Mouse (Mus musculus) forebrain, embryonic 13.5 days (tissue): ENCODE measurements around the gene Mrpl20. TPM values are rescaled to one million over a fixed set of nuclear protein-coding genes. Genes with fewer than 3 reads are reported as not detected.
A peak's percentile ranks its signal among the peaks of the same experiment; 100 is the strongest.

ENCODE experiments used
- ATAC-seq: fragments of 200-750 bp; cut with Nextera tagmentation; 2 replicates; pipeline ENCODE4 v1.8.0; 2017
- H3K27ac ChIP-seq: fragments of 300-500 bp; sonication (generic); 2 replicates; pipeline ENCODE4 v1.5.1; 2015; ENCODE audit warnings: inconsistent platforms, mild to moderate bottlenecking, moderate library complexity
- H3K27me3 ChIP-seq: fragments of 300-500 bp; sonication (generic); 2 replicates; pipeline ENCODE4 v1.6.1; 2015; ENCODE audit warnings: mild to moderate bottlenecking, inconsistent platforms
- H3K36me3 ChIP-seq: fragments of 300-500 bp; sonication (generic); 2 replicates; pipeline ENCODE4 v1.6.1; 2015; ENCODE audit warnings: mild to moderate bottlenecking, inconsistent platforms; ENCODE audit not compliant: poor library complexity, severe bottlenecking
- H3K4me1 ChIP-seq: fragments of 300-500 bp; sonication (generic); 2 replicates; pipeline ENCODE4 v1.6.1; 2015; ENCODE audit warnings: inconsistent platforms
- H3K4me2 ChIP-seq: fragments of 300-500 bp; sonication (generic); 2 replicates; pipeline ENCODE4 v1.6.1; 2015; ENCODE audit warnings: inconsistent platforms, mild to moderate bottlenecking, moderate library complexity
- H3K4me3 ChIP-seq: fragments of 300-500 bp; sonication (generic); 2 replicates; pipeline ENCODE4 v1.5.1; 2015; ENCODE audit warnings: mild to moderate bottlenecking, inconsistent platforms
- H3K9ac ChIP-seq: fragments of 300-500 bp; sonication (generic); 2 replicates; pipeline ENCODE4 v1.6.1; 2015; ENCODE audit warnings: mild to moderate bottlenecking, inconsistent platforms
- H3K9me3 ChIP-seq: fragments of 300-500 bp; sonication (generic); replicated peaks from 2 replicates; pipeline ENCODE4 v1.6.1; 2016; ENCODE audit warnings: inconsistent platforms
- WGBS: fragments of 180-500 bp; shearing (Covaris S2); methylation state at CpG from one replicate; pipeline ENCODE4 v1.1.7; 2015; 5-methylcytosine and 5-hydroxymethylcytosine counted together
- polyA plus RNA-seq: library from polyadenylated mRNA; unstranded; fragments of >200 nt; fragmentation: Nextera tagmentation; extraction: Ambion mirVana; gene quantifications from 2 replicates; pipeline ENCODE4 v1.2.1, GENCODE M21; 2015

Mrpl20 gene
- polyA plus RNA-seq, 1 experiment from 2014 or later = 266 TPM

DNA sequence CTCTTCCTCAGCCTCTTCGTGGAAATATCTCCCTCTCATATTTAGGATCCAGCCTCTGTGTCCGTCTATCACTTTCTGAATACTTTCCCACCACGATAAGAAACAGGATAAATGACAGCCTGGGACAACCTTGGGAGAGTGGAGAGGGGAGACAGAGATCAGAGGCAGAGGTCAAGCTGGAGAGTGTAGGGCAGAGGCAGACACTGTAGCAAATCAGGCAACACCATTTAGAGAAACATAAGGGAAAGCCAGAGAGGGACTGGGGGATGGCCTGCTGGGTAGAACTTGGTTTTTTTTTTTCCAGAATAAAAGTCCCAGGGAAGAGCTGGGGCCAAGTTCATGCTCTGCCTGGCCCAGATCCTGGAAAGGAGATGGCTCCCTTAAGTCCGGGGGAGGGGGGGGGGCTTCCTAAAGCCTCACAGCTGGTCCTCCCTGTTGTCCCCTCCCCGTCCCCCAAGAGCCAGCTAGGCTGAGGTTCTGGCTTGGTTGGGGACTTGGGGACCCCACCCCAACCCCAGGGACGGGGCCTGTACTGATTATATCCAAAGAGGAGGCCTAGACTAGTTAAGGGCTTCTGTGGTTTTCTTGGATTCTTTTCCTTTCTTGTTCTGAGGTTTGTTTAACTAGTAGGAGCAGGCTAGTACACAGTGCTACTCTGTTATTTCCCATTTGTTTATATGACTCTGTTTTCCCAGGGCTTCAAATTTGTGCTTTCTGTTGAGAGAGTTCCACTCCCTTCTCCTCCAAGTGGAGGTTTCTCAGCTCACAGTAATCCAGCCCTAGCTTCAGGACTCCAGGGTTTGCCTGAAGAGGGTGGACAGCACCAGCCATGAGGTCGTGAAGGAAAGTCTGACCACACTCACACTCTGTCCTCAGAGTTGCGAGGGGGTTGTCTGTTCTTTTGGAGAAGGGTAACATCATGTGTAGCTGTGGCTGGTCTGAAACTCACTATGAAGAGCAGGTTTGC, 35.8 kb downstream of the Mrpl20 start:
- Histone ChIP-seq H3K4me3 (no peak overlapping the region), H3K27ac (no peak overlapping the region), H3K4me1 (peaks cover 30% of the 10 kb centered on the region), H3K36me3 (peaks cover under 1% of the 10 kb centered on the region; the same call in 1 of the 2 replicates), H3K9ac (no peak overlapping the region), H3K9me3 (no peaks in the 10 kb centered on the region), H3K4me2 (no peak overlapping the region), H3K27me3 (peaks cover 15% of the 10 kb centered on the region)
- 67% methylated on average over 8 of the region's 8 CpGs for WGBS
- ATAC-seq = no peak

DNA sequence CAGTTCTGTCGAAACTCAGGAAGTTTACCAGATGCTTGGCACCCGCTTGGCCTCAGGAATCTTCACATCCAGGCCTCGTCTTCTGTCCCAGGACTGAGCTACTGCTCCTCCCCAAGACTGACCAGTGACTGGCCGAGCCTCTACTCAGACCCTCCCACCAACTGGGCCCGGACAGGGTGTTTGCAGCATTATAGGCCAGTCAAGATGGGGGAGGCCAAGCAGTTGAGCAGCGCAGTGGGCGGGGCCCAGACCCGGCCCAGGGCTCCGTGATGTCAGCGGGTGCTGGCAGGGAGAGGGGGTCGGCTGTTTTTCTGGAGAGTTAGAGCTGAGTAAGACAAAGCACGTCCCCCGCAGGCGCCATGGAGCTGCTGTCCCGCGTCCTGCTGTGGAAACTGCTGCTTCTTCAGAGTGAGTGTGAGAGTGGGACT, 36.8 kb downstream of the Mrpl20 start, which contains the start of gene Mxra8:
Gene Mxra8, plus strand, starts transcription at position 198 of the 428 bp plus-strand sequence.
- peak within 1 kb of the TSS; percentile 36 for H3K4me3 ChIP-seq
- H3K27ac ChIP-seq = no peak within 1 kb of the TSS
- no peaks in the 10 kb centered on the region for H3K36me3 ChIP-seq
- 3% methylated on average over 16 of the region's 16 CpGs for WGBS
- H3K4me1 ChIP-seq = peaks cover 25% of the 10 kb centered on the region
- H3K9me3 ChIP-seq = no peaks in the 10 kb centered on the region
- H3K4me2 ChIP-seq = peak within 1 kb of the TSS; percentile 62
- peaks cover 15% of the 10 kb centered on the region for H3K27me3 ChIP-seq
- peak within 1 kb of the TSS; percentile 60 for H3K9ac ChIP-seq
- peak; percentile 72 for ATAC-seq

- ATAC-seq = peak; percentile 25; the same call in 1 of the 2 replicates
- Histone ChIP-seq H3K9ac (peak overlapping the region; percentile 60), H3K27me3 (peaks cover 15% of the 10 kb centered on the region), H3K4me2 (peak overlapping the region; percentile 62), H3K4me1 (peaks cover 25% of the 10 kb centered on the region), H3K36me3 (no peaks in the 10 kb centered on the region), H3K4me3 (peak overlapping the region; percentile 36), H3K9me3 (no peaks in the 10 kb centered on the region), H3K27ac (no peak overlapping the region)
- 12% methylated on average over 8 of the region's 8 CpGs for WGBS
Observed at GRCm38 (mm10) chr4:155840076-155841002, 37.7 kb downstream of the Mrpl20 start.

DNA sequence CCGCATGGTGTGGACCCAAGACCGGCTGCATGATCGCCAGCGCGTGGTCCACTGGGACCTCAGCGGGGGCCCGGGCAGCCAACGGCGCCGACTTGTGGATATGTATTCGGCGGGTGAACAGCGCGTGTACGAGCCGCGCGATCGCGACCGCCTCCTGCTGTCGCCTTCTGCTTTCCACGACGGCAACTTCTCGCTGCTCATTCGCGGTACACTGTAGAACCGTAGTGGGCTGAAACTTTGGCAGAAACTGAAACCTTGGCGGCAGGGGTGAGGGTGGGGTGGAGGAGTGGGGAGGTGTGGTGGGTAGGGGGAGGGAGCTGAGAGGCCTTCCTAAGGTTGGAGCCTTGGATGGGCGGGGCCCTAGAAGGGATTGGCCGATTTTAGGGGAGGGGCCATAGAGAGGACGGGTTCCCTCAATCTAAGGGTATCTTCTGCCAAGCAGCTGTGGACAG, 38.4 kb downstream of the Mrpl20 start:
- H3K4me1 ChIP-seq = peaks cover 25% of the 10 kb centered on the region
- H3K27me3 ChIP-seq = peaks cover 15% of the 10 kb centered on the region
- no peak overlapping the region for H3K27ac ChIP-seq
- peak overlapping the region; percentile 36 for H3K4me3 ChIP-seq
- peak; percentile 58 for ATAC-seq
- peak overlapping the region; percentile 54 for H3K9ac ChIP-seq
- under 1% methylated on average over 32 of the region's 32 CpGs for WGBS
- H3K36me3 ChIP-seq = no peaks in the 10 kb centered on the region
- H3K9me3 ChIP-seq = no peaks in the 10 kb centered on the region
- peak overlapping the region; percentile 62 for H3K4me2 ChIP-seq

GRCm38 (mm10) chr4:155841651-155842270, 39.1 kb downstream of the Mrpl20 start:
- 39% methylated on average over 38 of the region's 38 CpGs for WGBS
- H3K4me2 ChIP-seq = peak overlapping the region; percentile 62
- H3K4me1 ChIP-seq = peaks cover 30% of the 10 kb centered on the region
- H3K27ac ChIP-seq = no peak overlapping the region
- H3K27me3 ChIP-seq = peaks cover 15% of the 10 kb centered on the region
- H3K4me3 ChIP-seq = peak overlapping the region; percentile 36; the same call in 1 of the 2 replicates
- H3K9me3 ChIP-seq = no peaks in the 10 kb centered on the region
- no peak for ATAC-seq
- no peak overlapping the region for H3K9ac ChIP-seq
- no peaks in the 10 kb centered on the region for H3K36me3 ChIP-seq

DNA sequence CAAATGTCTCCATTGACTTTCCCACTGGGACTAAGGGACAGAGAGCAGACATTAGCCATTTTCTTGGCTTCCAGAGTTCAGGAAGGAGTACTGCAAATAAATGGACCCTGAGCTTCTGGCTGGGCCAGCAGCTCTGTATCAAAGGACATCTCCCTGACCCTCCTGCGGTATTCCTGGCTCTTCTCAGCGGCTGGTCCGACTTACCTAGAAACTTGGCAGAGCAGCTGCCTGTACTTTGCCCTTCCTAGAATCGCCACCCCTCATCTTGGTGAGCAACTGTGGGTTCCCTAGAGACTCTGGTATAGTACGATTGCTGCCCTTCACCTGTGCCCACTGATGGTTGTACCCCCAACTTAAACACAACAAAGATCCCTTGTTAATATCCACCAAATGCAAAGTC, 40.6 kb downstream of the Mrpl20 start:
- Histone ChIP-seq H3K9ac (no peak overlapping the region), H3K27me3 (peaks cover 15% of the 10 kb centered on the region), H3K4me2 (no peak overlapping the region), H3K4me3 (no peak overlapping the region), H3K27ac (no peak overlapping the region), H3K36me3 (no peaks in the 10 kb centered on the region), H3K9me3 (no peaks in the 10 kb centered on the region), H3K4me1 (peaks cover 37% of the 10 kb centered on the region)
- no peak for ATAC-seq
- WGBS = 93% methylated on average over 5 of the region's 5 CpGs

DNA sequence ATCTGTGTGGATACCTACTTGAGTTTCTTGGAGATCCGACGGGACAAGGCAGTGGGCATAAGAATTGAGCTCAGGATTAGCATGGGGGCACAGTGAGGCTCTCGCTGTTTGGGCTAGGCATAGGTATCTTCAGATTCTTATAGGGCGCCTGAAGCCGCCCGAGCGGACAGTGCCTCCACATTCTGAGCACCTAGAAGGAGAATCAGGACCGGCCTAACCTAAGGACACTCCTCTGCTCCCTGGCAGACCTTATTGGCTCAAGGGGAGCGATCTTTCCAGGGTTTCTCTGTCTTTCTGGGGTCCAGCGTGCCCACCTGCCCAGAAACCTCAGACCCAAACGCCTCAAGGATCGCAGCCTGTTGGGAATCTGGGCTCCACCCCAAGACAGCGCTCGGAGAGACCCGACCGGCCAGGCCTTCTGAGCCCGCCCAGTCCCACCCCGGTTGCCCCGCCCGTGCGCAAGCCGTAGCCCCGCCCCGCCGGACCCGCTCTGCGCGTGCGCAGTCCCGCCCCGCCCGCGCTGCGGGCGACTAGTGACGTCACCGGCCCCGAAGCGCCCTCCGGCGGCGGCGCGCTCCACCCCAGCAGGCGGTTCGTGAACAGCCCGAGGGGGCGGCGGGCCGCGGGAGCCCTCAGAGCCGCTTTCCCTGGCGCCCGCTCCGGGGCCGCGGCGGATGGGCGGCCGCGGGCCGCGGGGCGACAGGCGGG, 44.3 kb downstream of the Mrpl20 start, which contains the start of gene Dvl1:
Gene Dvl1, plus strand, starts transcription at position 532 of the 708 bp plus-strand sequence.
- H3K4me1 ChIP-seq = peaks cover 42% of the 10 kb centered on the region
- ATAC-seq = peak; percentile 90
- H3K27ac ChIP-seq = peak within 1 kb of the TSS; percentile 54
- peak within 1 kb of the TSS; percentile 94 for H3K9ac ChIP-seq
- peak within 1 kb of the TSS; percentile 93 for H3K4me3 ChIP-seq
- H3K27me3 ChIP-seq = 0 out of 2 replicates have a peak, but pooled peaks cover 3% of the 10 kb centered on the region
- 3% methylated on average over 48 of the region's 65 CpGs for WGBS
- H3K36me3 ChIP-seq = no peaks in the 10 kb centered on the region
- peak within 1 kb of the TSS; percentile 96 for H3K4me2 ChIP-seq
- H3K9me3 ChIP-seq = no peaks in the 10 kb centered on the region

- peak overlapping the region; percentile 40 for H3K27ac ChIP-seq
- H3K36me3 ChIP-seq = no peaks in the 10 kb centered on the region
- H3K9me3 ChIP-seq = no peaks in the 10 kb centered on the region
- H3K4me3 ChIP-seq = peak overlapping the region; percentile 93
- WGBS = 1% methylated on average over 68 of the region's 69 CpGs
- peaks cover 46% of the 10 kb centered on the region for H3K4me1 ChIP-seq
- peak overlapping the region; percentile 96 for H3K4me2 ChIP-seq
- H3K9ac ChIP-seq = peak overlapping the region; percentile 94
- peak; percentile 16 for ATAC-seq
- no peaks in the 10 kb centered on the region for H3K27me3 ChIP-seq
Observed at GRCm38 (mm10) chr4:155847591-155848352, 45.1 kb downstream of the Mrpl20 start.

- Histone ChIP-seq H3K9ac (peak overlapping the region; percentile 94), H3K36me3 (peaks cover 5% of the 10 kb centered on the region; the same call in 1 of the 2 replicates), H3K27me3 (no peaks in the 10 kb centered on the region), H3K4me3 (peak overlapping the region; percentile 93), H3K4me1 (peaks cover 46% of the 10 kb centered on the region), H3K27ac (no peak overlapping the region), H3K4me2 (peak overlapping the region; percentile 96), H3K9me3 (no peaks in the 10 kb centered on the region)
- no peak for ATAC-seq
- WGBS = 65% methylated on average over 7 of the region's 7 CpGs
Observed at GRCm38 (mm10) chr4:155848434-155849095, 45.9 kb downstream of the Mrpl20 start.

DNA sequence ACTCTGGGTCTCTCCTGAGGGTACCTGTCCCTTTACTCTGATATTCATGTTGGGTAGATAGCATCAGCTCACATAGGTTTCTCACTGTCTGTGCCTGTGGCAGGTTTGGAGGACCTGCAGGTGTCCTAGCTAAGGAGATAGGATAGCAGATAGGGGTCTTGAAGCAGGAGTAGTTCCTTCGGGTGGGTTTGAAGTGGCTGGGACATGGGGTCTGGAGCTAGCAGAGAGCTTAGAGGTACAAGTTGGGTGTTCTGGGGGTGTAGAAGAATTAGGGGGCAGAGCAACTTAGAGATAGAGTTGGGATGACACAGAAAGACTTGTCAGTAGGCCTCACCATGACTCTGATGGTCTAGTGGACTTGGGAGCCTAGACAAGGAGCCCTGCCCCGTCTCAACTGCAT, 46.7 kb downstream of the Mrpl20 start:
- WGBS = 88% methylated on average over 2 of the region's 2 CpGs
- Histone ChIP-seq H3K4me1 (peaks cover 46% of the 10 kb centered on the region), H3K27ac (no peak overlapping the region), H3K9me3 (no peaks in the 10 kb centered on the region), H3K9ac (peak overlapping the region; percentile 94), H3K4me3 (0 out of 2 replicates have a peak overlapping the region, but pooled peaks have one; percentile 93), H3K36me3 (peaks cover 14% of the 10 kb centered on the region), H3K27me3 (no peaks in the 10 kb centered on the region), H3K4me2 (peak overlapping the region; percentile 96)
- no peak for ATAC-seq
